Mouse (Mus musculus): ENCODE measurements around the gene Wdr78. TPM values are rescaled to one million over a fixed set of nuclear protein-coding genes. Genes with fewer than 3 reads are reported as not detected.

Wdr78 gene
- 0.67 TPM for polyA plus RNA-seq (2021)

- no peaks in the 10 kb centered on the region for H3K27me3 ChIP-seq
- in situ Hi-C loops (cut with MboI; ENCODE audit: low pct_unique_long_range_greater_than_20kb), result no loop called here
- ATAC-seq (peak; percentile 98), DNase-seq (ENCODE audit: low read depth, low spot score) (peak; percentile 64)
- no peak for TF ChIP-seq CTCF (IDR thresholded peaks at IDR 0.05)
- ChIA-PET CTCF (interaction anchor here (1.1 to 1.4 kb wide), 3 partner anchors 10 to 24 kb away, joined by 3 read pairs; no protein-coding TSS in a partner anchor), POLR2A (interaction anchor here (1.2 to 1.4 kb wide), 2 partner anchors 15 to 28 kb away, joined by 3 read pairs; no protein-coding TSS in a partner anchor)
These were observed at the start of gene Wdr78, which contains the start of gene Mier1 for GRCm38 (mm10) chr4:103114184-103115111. Gene Wdr78, minus strand, starts transcription at chr4:103114555. Gene Mier1, plus strand, starts transcription at chr4:103114390.

GRCm38 (mm10) chr4:103158781-103159180 lies 44.4 kb upstream of the Wdr78 start:
- CTCF ChIA-PET, result no interaction called here
- ATAC-seq, result no peak
- in situ Hi-C loops (cut with MboI; ENCODE audit: low pct_unique_long_range_greater_than_20kb), result no loop called here
- POLR2A ChIA-PET, result no interaction called here
- TF ChIP-seq CTCF (IDR thresholded peaks at IDR 0.05), result no peak
- DNase-seq (ENCODE audit: low read depth, low spot score), result no peak
- no peaks in the 10 kb centered on the region for H3K27me3 ChIP-seq

- H3K27me3 ChIP-seq, result no peaks in the 10 kb centered on the region
- in situ Hi-C loops (cut with MboI; ENCODE audit: low pct_unique_long_range_greater_than_20kb), result no loop called here
- POLR2A ChIA-PET, result no interaction called here
- no peak for TF ChIP-seq CTCF (IDR thresholded peaks at IDR 0.05)
- DNase-seq (ENCODE audit: low read depth, low spot score) (no peak), ATAC-seq (no peak)
- CTCF ChIA-PET, result no interaction called here
These were observed 37.6 kb upstream of the Wdr78 start for GRCm38 (mm10) chr4:103151946-103152345.

- in situ Hi-C loops (cut with MboI; ENCODE audit: low pct_unique_long_range_greater_than_20kb), result loop anchor here (5.0 kb wide), 1 partner anchor 159 kb away; no protein-coding TSS in a partner anchor
- peak; percentile 12 for DNase-seq (ENCODE audit: low read depth, low spot score)
- ChIA-PET CTCF (interaction anchor here (0.6 to 1.8 kb wide), 9 partner anchors 9 to 160 kb away, joined by 3 to 10 read pairs (median 4); no protein-coding TSS in a partner anchor), POLR2A (no interaction called here)
- TF ChIP-seq CTCF (IDR thresholded peaks at IDR 0.05), result peak; percentile 75
- no peaks in the 10 kb centered on the region for H3K27me3 ChIP-seq
- no peak for ATAC-seq
These were observed 32.0 kb upstream of the Wdr78 start for GRCm38 (mm10) chr4:103146339-103146738.

- in situ Hi-C loops (cut with MboI; ENCODE audit: low pct_unique_long_range_greater_than_20kb), result no loop called here
- POLR2A ChIA-PET, result interaction anchor here (0.6 to 1.2 kb wide), 2 partner anchors 13 to 214 kb away, joined by 3 to 4 read pairs; no protein-coding TSS in a partner anchor
- CTCF ChIA-PET, result interaction anchor here (0.6 to 2.8 kb wide), 5 partner anchors 10 to 151 kb away, joined by 3 to 10 read pairs (median 3); no protein-coding TSS in a partner anchor
These were observed 22.6 kb upstream of the Wdr78 start for GRCm38 (mm10) chr4:103136946-103137345.

GRCm38 (mm10) chr4:103126533-103126932 lies 12.2 kb upstream of the Wdr78 start:
- no peak for DNase-seq (ENCODE audit: low read depth, low spot score)
- in situ Hi-C loops (cut with MboI; ENCODE audit: low pct_unique_long_range_greater_than_20kb), result no loop called here
- CTCF ChIA-PET, result interaction anchor here (1.4 kb wide), 1 partner anchor 11 kb away, joined by 4 read pairs; no protein-coding TSS in a partner anchor
- POLR2A ChIA-PET, result no interaction called here
- no peak for TF ChIP-seq CTCF (IDR thresholded peaks at IDR 0.05)
- H3K27me3 ChIP-seq, result no peaks in the 10 kb centered on the region
- ATAC-seq, result no peak

More at GRCm38 (mm10) chr4:103136946-103137345, 22.6 kb upstream of the Wdr78 start:
- TF ChIP-seq CTCF (IDR thresholded peaks at IDR 0.05), result no peak
- H3K27me3 ChIP-seq, result no peaks in the 10 kb centered on the region
- DNase-seq (ENCODE audit: low read depth, low spot score) (no peak), ATAC-seq (no peak)

GRCm38 (mm10) chr4:103123606-103124005 lies 9.3 kb upstream of the Wdr78 start:
- TF ChIP-seq CTCF (IDR thresholded peaks at IDR 0.05), result no peak
- in situ Hi-C loops (cut with MboI; ENCODE audit: low pct_unique_long_range_greater_than_20kb), result no loop called here
- ChIA-PET CTCF (interaction anchor here (1.0 to 2.2 kb wide), 3 partner anchors 9 to 48 kb away, joined by 3 to 5 read pairs (median 3); partner anchors contain the start of genes Mier1 and Wdr78), POLR2A (interaction anchor here (1.0 kb wide), 1 partner anchor 13 kb away, joined by 3 read pairs; no protein-coding TSS in a partner anchor)
- DNase-seq (ENCODE audit: low read depth, low spot score) (no peak), ATAC-seq (no peak)
- no peaks in the 10 kb centered on the region for H3K27me3 ChIP-seq

- POLR2A ChIA-PET, result interaction anchor here (1.0 kb wide), 1 partner anchor 14 kb away, joined by 3 read pairs; no protein-coding TSS in a partner anchor
- no peak for ATAC-seq
- TF ChIP-seq CTCF (IDR thresholded peaks at IDR 0.05), result no peak
- no peaks in the 10 kb centered on the region for H3K27me3 ChIP-seq
- in situ Hi-C loops (cut with MboI; ENCODE audit: low pct_unique_long_range_greater_than_20kb), result no loop called here
- DNase-seq (ENCODE audit: low read depth, low spot score), result no peak
- CTCF ChIA-PET, result interaction anchor here (1.3 to 2.2 kb wide), 2 partner anchors 14 to 49 kb away, joined by 3 to 5 read pairs; no protein-coding TSS in a partner anchor
These were observed 8.7 kb upstream of the Wdr78 start for GRCm38 (mm10) chr4:103123086-103123485.

GRCm38 (mm10) chr4:103120874-103121389 lies 6.6 kb upstream of the Wdr78 start:
- H3K27me3 ChIP-seq, result no peaks in the 10 kb centered on the region
- ATAC-seq, result no peak
- POLR2A ChIA-PET, result no interaction called here
- CTCF ChIA-PET, result no interaction called here
- no peak for DNase-seq (ENCODE audit: low read depth, low spot score)
- in situ Hi-C loops (cut with MboI; ENCODE audit: low pct_unique_long_range_greater_than_20kb), result no loop called here
- TF ChIP-seq CTCF (IDR thresholded peaks at IDR 0.05), result no peak

- TF ChIP-seq CTCF (IDR thresholded peaks at IDR 0.05), result no peak
- DNase-seq (ENCODE audit: low read depth, low spot score) (no peak), ATAC-seq (no peak)
- no peaks in the 10 kb centered on the region for H3K27me3 ChIP-seq
- in situ Hi-C loops (cut with MboI; ENCODE audit: low pct_unique_long_range_greater_than_20kb), result no loop called here
- CTCF ChIA-PET, result interaction anchor here (0.9 kb wide), 1 partner anchor 16 kb away, joined by 3 read pairs; no protein-coding TSS in a partner anchor
- POLR2A ChIA-PET, result no interaction called here
These were observed 6.0 kb upstream of the Wdr78 start for GRCm38 (mm10) chr4:103120395-103120794.
